Mouse (Mus musculus): ENCODE results near the gene Srsf10. TPM values are rescaled to one million over a fixed set of nuclear protein-coding genes. Genes with fewer than 3 reads are reported as not detected.
A peak's percentile ranks its signal among the peaks of the same experiment; 100 is the strongest.

Gene Srsf10
- polyA plus RNA-seq, 1 experiment from 2014 or later, result 194 TPM

DNA sequence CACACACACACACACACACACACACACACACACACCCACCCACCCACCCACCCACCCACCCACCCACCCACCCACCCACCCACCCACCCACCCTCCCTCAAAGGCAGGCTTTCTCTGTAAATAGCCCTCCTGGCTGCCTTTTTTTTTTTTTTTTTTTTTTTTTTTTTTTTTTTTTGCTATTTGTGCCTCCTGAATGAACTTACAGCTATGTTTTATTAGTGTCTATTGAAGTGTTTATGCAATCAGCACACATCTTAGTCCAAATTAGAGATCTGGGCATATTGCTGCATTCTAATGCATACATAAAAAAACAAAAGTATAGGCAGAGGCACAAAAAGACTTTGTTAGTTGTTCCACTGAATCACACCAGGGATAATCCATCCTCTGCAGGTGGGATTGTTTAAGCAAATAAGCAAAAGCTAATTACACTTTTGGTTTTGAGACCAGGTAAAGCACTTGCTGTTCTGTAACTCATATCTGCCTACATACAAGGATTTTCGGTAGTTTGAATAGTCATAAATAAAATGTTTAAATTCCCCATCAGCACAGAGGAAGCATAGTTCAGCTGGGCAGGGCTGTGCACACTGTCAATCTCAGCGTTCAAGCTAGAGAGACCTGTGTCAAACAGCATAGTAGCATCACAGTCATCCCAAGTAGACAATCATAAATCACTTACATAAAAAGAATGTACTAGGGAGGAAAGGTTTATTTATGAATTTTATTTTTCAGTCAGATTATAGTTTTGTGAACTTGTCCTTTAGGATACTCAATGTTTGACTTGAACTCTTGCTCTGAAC is 14.9 kb downstream of the Srsf10 start:
- ATAC-seq (replicated peaks; ENCODE audit: low FRiP score, low read depth), result no peak
- no peak for TF ChIP-seq CTCF (IDR thresholded peaks at IDR 0.05; ENCODE audit: low read depth)
- Histone ChIP-seq H3K9me3 (replicated peaks; ENCODE audit: low read length) (no peaks in the 10 kb centered on the region), H3K4me1 (replicated peaks; ENCODE audit: insufficient read depth, low read length) (peaks cover 29% of the 10 kb centered on the region), H3K4me3 (replicated peaks; ENCODE audit: low read depth, low read length) (no peak overlapping the region), H3K27ac (no peak overlapping the region), H3K36me3 (ENCODE audit: insufficient read depth, low read length) (peaks cover 11% of the 10 kb centered on the region), H3K9ac (ENCODE audit: low read depth, low read length) (no peak overlapping the region), H3K27me3 (ENCODE audit: insufficient read depth, low read length) (no peaks in the 10 kb centered on the region), H3K4me2 (ENCODE audit: low read length) (peak overlapping the region; percentile 63)
- WGBS, result 11% methylated on average over 2 of the region's 2 CpGs
- no peak for DNase-seq (ENCODE audit: low spot score)

DNA sequence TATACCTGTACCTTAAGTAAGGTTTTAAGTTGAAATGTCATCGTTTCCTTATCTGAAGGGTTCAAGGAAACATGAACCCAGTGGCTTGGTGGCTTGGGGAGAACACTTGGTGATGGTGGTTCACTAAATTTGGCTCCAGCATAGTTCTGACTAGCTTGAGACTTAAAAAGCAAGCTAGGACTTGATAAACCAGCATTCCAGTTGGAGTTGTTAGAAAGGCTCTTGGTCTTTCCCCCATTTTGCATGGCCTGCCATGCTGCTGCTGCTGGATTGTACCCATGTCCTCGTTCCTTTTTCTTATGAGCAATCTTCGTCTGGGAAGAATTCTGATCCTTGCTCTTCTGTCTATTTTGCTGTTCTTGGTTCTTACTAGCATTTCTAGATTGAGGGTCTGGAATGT is 16.5 kb downstream of the Srsf10 start:
- DNase-seq (ENCODE audit: low spot score), result no peak
- no peak for TF ChIP-seq CTCF (IDR thresholded peaks at IDR 0.05; ENCODE audit: low read depth)
- no peak for ATAC-seq (replicated peaks; ENCODE audit: low FRiP score, low read depth)
- Histone ChIP-seq H3K4me3 (replicated peaks; ENCODE audit: low read depth, low read length) (peak overlapping the region; percentile 84), H3K4me1 (replicated peaks; ENCODE audit: insufficient read depth, low read length) (peaks cover 42% of the 10 kb centered on the region), H3K4me2 (ENCODE audit: low read length) (peak overlapping the region; percentile 63), H3K27ac (peak overlapping the region; percentile 99), H3K36me3 (ENCODE audit: insufficient read depth, low read length) (peaks cover 6% of the 10 kb centered on the region; the same call in 1 of the 2 replicates), H3K9me3 (replicated peaks; ENCODE audit: low read length) (no peaks in the 10 kb centered on the region), H3K9ac (ENCODE audit: low read depth, low read length) (peak overlapping the region; percentile 95; the same call in 1 of the 2 replicates), H3K27me3 (ENCODE audit: insufficient read depth, low read length) (no peaks in the 10 kb centered on the region)
- WGBS, result 17% methylated on average over 3 of the region's 3 CpGs

DNA sequence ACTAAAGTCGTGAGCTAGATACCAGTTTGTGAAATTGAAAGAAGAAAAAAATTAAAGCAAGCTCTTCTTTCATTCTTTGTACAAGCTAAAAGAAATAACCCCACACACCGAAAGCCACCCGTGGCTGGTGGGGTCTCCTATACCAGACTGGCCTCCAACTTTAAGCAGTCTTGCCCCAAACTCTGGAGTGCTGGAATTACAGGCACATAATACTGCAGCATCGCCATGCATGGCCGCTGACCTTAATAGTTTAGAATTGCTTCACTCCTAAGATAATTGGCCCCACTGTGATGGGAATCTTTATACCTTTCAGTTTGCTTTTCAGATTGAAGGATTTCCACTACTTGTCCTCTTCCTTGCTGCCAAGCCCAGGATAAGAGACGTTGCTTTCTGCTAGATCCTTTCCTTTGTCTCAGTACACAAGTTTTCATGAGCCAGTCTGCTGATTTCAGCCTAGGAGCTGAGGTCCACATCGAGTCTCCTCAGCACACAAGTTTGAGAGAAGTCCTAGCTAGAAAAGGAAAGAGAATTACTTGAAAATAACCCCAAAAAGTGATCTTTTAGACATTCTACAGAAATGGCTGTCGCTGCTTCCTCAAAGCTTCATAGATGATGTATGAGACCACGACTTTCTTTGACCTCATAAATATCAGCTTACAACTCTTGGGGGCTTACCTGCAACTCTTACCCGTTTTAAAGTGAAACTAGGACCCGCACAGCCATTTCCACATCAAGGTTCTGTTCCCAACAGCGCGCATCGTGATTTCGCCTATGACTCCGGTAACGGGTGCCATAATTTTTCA is 17.2 kb downstream of the Srsf10 start:
- DNase-seq (ENCODE audit: low spot score) (peak; percentile 57), ATAC-seq (replicated peaks; ENCODE audit: low FRiP score, low read depth) (no peak)
- Histone ChIP-seq H3K4me3 (replicated peaks; ENCODE audit: low read depth, low read length) (peak overlapping the region; percentile 84), H3K36me3 (ENCODE audit: insufficient read depth, low read length) (peaks cover 6% of the 10 kb centered on the region; the same call in 1 of the 2 replicates), H3K9me3 (replicated peaks; ENCODE audit: low read length) (no peaks in the 10 kb centered on the region), H3K9ac (ENCODE audit: low read depth, low read length) (peak overlapping the region; percentile 95), H3K4me2 (ENCODE audit: low read length) (peak overlapping the region; percentile 63), H3K4me1 (replicated peaks; ENCODE audit: insufficient read depth, low read length) (peaks cover 44% of the 10 kb centered on the region), H3K27ac (peak overlapping the region; percentile 99), H3K27me3 (ENCODE audit: insufficient read depth, low read length) (no peaks in the 10 kb centered on the region)
- WGBS, result 3% methylated on average over 17 of the region's 17 CpGs
- TF ChIP-seq CTCF (IDR thresholded peaks at IDR 0.05; ENCODE audit: low read depth), result no peak

DNA sequence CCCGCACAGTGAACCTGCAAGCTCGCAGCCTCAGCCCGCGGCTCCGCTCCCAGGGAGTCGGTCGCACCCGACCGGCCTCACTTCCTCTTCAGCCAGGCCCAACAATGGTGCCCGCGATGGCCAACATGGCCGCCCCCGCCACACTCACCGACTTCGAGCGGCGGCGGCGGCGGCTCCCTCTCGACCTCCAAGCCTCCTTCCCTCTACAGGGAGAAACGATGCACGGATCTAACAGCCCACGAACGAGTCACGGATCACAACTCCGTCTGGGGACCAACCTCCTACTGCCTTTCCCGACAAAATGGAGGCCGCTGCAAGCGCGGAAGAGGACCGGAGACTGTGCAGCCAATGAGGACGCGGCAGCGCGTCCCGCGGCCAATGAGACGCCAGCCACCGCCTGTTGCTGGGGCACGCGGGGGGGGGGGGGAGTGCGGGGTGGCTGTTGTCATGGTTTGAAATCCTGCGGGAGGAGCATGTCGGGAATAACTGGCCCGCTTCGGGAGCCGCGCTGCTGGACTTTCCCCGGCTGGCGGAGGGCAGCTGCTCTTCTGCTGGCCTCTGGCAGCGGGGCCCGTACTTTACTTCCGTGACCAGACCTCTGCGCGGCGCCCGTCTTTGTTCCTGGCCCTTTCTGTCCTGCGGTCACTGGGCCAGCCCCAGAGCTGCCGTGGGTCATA is 18.1 kb downstream of the Srsf10 start, which contains the start of gene Pnrc2:
Gene Pnrc2, minus strand, starts transcription at position 325 of the 677 bp plus-strand sequence.
- Histone ChIP-seq H3K9me3 (replicated peaks; ENCODE audit: low read length) (no peaks in the 10 kb centered on the region), H3K36me3 (ENCODE audit: insufficient read depth, low read length) (peaks cover 6% of the 10 kb centered on the region; the same call in 1 of the 2 replicates), H3K4me1 (replicated peaks; ENCODE audit: insufficient read depth, low read length) (peaks cover 44% of the 10 kb centered on the region), H3K9ac (ENCODE audit: low read depth, low read length) (peak within 1 kb of the TSS; percentile 95), H3K27ac (peak within 1 kb of the TSS; percentile 99), H3K4me2 (ENCODE audit: low read length) (peak within 1 kb of the TSS; percentile 63), H3K4me3 (replicated peaks; ENCODE audit: low read depth, low read length) (peak within 1 kb of the TSS; percentile 84), H3K27me3 (ENCODE audit: insufficient read depth, low read length) (no peaks in the 10 kb centered on the region)
- ATAC-seq (replicated peaks; ENCODE audit: low FRiP score, low read depth) (peak; percentile 93), DNase-seq (ENCODE audit: low spot score) (peak; percentile 98)
- TF ChIP-seq CTCF (IDR thresholded peaks at IDR 0.05; ENCODE audit: low read depth), result no peak
- WGBS, result under 1% methylated on average over 56 of the region's 60 CpGs

DNA sequence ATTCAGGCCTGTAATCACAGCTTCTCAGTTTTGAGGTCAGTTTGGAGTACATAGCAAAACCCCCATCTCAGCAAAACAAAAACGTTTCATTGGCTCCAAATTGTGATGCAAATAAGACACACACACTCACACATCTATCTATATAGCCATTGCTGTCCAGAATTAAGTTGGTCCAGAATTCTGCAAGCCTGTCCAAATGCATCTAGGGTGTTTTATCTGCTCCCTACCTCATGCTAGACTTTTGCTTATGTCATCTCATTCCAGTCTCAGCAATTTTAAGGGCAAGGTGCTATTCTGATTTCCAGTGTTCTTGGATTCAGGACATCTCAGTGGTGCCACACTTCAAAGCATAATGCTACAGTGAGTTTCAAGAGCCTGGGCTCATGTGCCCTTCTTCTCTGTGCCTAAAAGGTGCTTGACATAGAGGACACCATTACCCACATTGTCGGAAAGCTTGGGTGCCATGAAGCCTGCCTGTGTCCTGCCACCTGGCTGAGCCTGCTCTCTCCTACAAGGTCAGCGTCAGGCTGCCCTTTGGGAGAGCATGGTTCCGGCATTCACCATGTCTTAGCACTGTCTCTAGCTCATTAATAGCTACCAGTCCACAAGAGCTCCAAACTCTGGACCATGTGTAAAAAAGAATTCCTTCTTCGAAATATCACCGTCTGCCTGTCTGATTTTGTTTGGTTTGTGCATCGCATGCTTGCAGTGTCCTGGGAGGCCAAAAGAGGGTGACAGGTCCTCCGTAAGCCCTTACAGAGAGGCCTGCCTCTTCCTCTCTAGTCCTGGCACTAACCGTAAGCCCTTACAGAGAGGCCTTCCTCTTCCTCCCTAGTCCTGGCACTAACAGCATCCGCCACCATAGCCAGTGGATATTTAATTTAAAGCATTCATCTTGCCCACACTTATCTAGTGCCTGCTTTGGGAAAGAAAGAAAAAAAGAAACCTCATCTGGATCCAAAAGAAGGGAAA is 19.3 kb downstream of the Srsf10 start:
- peak overlapping the region; percentile 99 for H3K27ac ChIP-seq
- H3K36me3 ChIP-seq (ENCODE audit: insufficient read depth, low read length), result peaks cover 6% of the 10 kb centered on the region; the same call in 1 of the 2 replicates
- H3K9me3 ChIP-seq (replicated peaks; ENCODE audit: low read length), result no peaks in the 10 kb centered on the region
- DNase-seq (ENCODE audit: low spot score), result no peak
- H3K4me2 ChIP-seq (ENCODE audit: low read length), result peak overlapping the region; percentile 63
- H3K27me3 ChIP-seq (ENCODE audit: insufficient read depth, low read length), result no peaks in the 10 kb centered on the region
- H3K4me3 ChIP-seq (replicated peaks; ENCODE audit: low read depth, low read length), result no peak overlapping the region
- peak overlapping the region; percentile 95; the same call in 1 of the 2 replicates for H3K9ac ChIP-seq (ENCODE audit: low read depth, low read length)
- no peak for ATAC-seq (replicated peaks; ENCODE audit: low FRiP score, low read depth)
- 0 out of 2 replicates have a peak, but pooled peaks have one; percentile 5 for TF ChIP-seq CTCF (IDR thresholded peaks at IDR 0.05; ENCODE audit: low read depth)
- peaks cover 37% of the 10 kb centered on the region for H3K4me1 ChIP-seq (replicated peaks; ENCODE audit: insufficient read depth, low read length)
- WGBS, result 79% methylated on average over 10 of the region's 10 CpGs

All from kidney, postnatal 0 days (tissue).